Mouse (Mus musculus): ENCODE results near the gene Adcy2. TPM values are rescaled to one million over a fixed set of nuclear protein-coding genes. Genes with fewer than 3 reads are reported as not detected.

Adcy2 gene
- total RNA-seq, 2 experiments from 2014 or later: 0.77 TPM; not detected in 1

- ATAC-seq (replicated peaks; ENCODE audit: low FRiP score, poor library complexity, severe bottlenecking): no peak
Measured at GRCm38 (mm10) chr13:68749370-68749769, 250.0 kb downstream of the Adcy2 start.

GRCm38 (mm10) chr13:68745426-68745825 is 253.9 kb downstream of the Adcy2 start:
- no peak for ATAC-seq (replicated peaks; ENCODE audit: low FRiP score, poor library complexity, severe bottlenecking)

GRCm38 (mm10) chr13:68712661-68713060 is 286.7 kb downstream of the Adcy2 start:
- no peak for ATAC-seq (replicated peaks; ENCODE audit: low FRiP score, poor library complexity, severe bottlenecking)

DNA sequence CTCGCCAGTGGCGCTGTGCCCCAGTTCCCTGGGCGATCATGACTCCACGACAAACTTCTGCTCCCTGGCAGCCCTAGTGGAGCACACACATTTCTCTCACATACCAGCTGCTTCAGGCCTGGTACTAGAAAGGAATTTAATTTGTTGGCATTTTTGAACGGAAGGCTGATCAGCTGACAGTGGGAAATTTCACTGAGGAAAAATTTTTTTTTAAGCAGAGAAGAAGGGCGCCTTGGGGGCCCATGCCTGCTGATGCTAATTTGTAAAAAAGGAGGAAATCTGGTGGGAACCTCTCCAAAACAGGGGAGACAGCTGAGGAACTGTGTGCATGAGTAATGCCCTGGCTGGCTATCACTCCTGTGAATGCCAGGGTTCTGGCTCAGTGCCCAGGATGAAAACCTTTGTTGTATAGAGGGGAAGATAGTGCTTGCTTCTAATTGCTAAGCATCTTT is 292.0 kb downstream of the Adcy2 start:
- ATAC-seq (replicated peaks; ENCODE audit: low FRiP score, poor library complexity, severe bottlenecking): no peak

DNA sequence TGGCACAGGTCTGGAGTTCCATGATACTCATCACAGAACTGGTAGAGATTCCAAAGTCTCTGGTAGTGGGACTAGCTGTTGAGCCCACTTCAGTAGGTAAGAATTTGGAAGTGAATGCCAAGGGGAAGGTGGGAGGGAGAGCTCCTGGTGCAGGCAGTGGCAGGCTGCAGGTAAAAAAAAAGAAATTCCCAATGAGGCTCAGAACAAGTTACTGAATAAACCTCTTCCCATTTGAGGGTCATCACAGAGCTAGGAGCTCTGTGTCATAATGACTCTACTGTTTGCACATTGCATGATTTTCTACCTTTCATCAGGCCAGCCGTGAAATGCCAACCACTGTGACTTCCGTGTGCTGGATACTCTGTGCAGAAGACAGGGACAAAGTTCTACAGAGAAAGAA is 314.4 kb downstream of the Adcy2 start:
- no peak for ATAC-seq (replicated peaks; ENCODE audit: low FRiP score, poor library complexity, severe bottlenecking)

DNA sequence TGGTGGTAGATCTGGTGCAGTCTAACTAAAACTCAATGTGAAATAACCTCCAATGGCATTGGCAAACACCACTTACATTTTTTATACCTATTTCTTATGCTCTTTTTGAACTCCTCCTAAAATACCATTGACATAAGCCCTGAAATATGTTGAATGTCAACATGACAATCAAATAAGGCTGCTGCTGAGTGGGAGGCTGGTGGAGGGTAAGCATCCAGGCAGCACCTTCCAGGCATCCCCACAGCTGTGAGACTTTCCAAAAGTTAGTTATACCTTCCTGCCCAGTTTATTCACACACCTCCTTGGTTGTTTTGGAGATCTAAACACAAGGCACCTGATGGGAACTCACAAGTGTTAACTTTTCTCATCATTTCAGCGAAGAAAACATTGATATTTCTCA is 318.9 kb downstream of the Adcy2 start:
- no peak for ATAC-seq (replicated peaks; ENCODE audit: low FRiP score, poor library complexity, severe bottlenecking)

DNA sequence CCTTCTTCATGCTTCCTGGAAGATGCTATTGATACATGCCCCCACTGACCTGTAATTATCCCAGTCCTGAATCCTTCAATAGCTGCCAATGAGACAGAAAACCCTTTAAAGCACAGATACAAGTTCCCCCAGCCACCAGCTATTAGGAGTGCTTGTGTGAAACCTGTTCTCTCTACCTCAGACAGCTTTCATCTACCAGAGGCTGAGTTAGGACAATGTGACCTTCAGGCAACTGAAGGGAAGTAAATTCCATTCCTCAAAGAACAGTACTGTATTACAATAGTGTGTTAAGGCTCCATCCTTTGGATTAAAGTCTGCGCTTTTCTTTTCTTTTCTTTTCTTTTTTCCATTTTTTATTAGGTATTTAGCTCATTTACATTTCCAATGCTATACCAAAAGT is 356.6 kb downstream of the Adcy2 start:
- ATAC-seq (replicated peaks; ENCODE audit: low FRiP score, poor library complexity, severe bottlenecking): no peak

DNA sequence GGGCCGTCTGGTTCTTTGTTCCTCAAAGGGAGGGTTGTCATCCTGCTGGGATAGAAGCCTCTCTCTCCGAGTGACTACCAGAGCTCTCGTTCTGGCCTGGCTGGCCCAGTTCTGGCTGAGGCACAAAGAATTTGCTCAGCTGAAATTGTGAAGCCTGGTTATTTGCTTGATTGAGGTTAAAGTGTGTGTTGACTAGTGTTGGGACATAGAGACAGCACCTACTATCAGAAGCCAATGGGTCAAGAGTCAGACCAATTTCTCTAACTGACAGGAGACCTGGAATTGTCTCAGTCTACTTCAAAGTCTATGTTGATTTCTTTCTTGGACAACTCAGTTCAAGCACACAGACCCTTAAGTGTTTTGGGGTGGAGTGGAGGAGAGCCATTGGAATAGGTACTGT is 372.3 kb downstream of the Adcy2 start:
- no peak for ATAC-seq (replicated peaks; ENCODE audit: low FRiP score, poor library complexity, severe bottlenecking)

DNA sequence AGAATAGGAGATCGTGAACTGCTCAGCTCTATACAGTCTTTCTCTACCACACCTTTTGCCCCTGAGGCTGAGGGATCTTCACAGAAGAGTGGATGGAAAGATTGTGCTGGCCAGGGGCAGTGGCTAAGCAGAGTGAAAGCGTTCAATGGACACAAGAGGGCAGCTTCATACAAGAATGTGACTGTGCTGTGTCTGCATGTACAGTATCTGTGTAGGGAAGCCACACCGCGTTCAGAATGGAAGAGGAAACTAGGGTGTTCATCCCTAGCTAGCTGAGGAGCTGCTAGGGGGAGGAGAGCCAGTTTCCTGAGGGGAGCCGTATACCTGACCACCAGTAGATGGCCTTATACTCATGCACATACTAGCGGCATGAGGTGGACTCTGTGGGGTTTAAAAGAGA is 376.5 kb downstream of the Adcy2 start:
- ATAC-seq (replicated peaks; ENCODE audit: low FRiP score, poor library complexity, severe bottlenecking): no peak

GRCm38 (mm10) chr13:68607652-68608405 is 391.5 kb downstream of the Adcy2 start:
- ATAC-seq (replicated peaks; ENCODE audit: low FRiP score, poor library complexity, severe bottlenecking): no peak

DNA sequence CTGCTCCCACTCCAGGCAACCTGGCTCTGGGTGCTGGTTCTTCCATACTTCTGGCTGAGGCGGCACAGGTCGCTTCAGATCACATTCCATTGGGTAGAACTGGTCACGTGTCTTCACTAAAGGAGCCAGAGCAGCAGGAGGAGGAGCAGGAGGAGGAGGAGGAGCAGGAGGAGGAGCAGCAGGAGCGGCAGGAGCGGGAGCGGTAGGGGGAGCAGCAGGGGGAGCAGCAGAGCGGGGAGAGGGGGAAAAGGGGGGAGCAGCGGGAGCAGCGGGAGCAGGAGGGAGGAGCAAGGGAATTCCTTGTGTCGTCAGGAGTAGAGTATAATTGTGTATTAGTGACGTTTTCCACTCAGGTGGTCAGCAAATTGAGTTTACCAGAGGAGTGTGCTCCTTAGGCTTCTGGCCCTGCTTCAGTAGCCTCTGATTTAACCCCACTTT is 393.6 kb downstream of the Adcy2 start:
- no peak for ATAC-seq (replicated peaks; ENCODE audit: low FRiP score, poor library complexity, severe bottlenecking)

DNA sequence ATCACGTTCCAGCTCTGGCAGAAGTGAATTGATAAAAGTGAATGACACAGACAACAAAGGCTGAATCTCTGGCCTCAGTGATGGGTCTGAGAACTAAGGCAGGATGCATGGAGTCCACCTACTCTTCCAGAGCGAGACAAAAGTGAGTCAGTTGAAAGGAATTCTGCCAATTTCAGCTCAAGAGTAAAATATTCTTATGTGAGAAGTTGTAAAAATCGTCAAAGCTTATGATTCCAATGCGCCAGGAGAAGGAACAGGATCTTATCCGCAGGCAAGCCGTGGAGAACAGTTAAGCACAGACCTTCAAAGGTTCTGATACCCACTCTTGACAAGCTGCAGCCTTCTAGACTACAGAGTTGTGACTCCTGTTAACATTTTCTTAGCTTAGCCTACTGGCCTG is 396.3 kb downstream of the Adcy2 start:
- no peak for ATAC-seq (replicated peaks; ENCODE audit: low FRiP score, poor library complexity, severe bottlenecking)

DNA sequence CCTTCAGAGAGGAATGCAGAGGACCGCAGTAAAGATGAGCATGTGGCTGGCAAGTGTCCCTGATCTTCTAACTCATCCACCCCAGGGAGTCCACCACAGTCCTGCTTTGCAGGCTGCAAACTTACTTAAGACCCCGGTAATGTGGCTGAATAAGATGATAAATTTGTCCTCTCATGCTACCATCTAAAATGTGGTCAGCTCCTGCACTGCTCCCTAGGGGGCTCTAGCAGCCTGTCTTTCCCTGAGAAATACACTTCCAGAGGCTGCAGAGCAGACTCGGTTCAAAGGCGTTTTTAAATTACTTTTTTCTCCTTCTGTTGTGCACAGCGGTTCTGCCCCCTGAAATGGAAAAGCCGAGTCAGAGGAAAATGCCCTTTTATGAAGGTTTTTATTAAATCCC is 398.2 kb downstream of the Adcy2 start:
- no peak for ATAC-seq (replicated peaks; ENCODE audit: low FRiP score, poor library complexity, severe bottlenecking)

DNA sequence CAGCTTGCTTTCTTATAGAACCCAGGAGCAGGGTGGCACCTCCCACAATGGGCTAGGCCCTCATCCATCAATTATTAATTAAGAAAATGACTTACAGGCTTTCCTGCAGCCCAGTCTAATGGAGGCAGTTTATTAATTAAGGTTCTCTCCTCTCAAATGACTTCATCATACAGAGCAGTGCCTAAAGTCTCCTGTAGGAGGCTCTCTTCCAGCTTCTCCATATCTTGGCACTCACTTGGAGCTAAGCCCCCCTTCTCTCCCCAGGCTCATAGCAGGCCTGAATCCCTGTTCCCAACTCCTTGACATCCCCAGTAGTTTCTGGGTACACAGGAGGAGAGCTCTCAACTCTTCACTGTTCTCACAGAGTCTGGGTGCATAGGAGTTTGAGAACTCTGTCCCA is 400.4 kb downstream of the Adcy2 start:
- ATAC-seq (replicated peaks; ENCODE audit: low FRiP score, poor library complexity, severe bottlenecking): no peak

DNA sequence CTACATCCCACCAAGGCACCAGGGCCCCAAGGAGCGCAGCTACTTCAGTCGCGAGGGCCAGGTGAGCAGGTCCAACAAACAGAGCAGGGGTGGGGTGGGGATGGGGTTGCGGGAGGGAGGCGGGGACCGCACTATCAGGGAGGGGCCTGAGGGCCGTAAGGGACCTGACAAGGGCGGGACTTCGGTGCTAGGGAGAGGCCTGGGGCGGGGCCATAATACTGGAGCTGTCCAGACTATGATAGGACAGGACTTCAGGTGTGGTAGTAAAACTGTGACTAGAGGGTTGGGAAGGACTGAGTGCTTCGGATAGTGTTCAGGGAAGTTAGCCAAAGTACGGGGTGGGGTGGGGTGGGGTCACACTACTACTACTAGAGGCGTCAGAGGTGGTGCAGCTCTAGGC is 401.7 kb downstream of the Adcy2 start:
- ATAC-seq (replicated peaks; ENCODE audit: low FRiP score, poor library complexity, severe bottlenecking): no peak

GRCm38 (mm10) chr13:68597199-68597598 is 402.1 kb downstream of the Adcy2 start, which contains the start of gene 1700001L19Rik:
1700001L19Rik (plus strand) TSS chr13:68597421.
- no peak for ATAC-seq (replicated peaks; ENCODE audit: low FRiP score, poor library complexity, severe bottlenecking)

- no peak for ATAC-seq (replicated peaks; ENCODE audit: low FRiP score, poor library complexity, severe bottlenecking)
Measured at GRCm38 (mm10) chr13:68593797-68594196, 405.5 kb downstream of the Adcy2 start.

GRCm38 (mm10) chr13:68588352-68588751 is 411.0 kb downstream of the Adcy2 start:
- ATAC-seq (replicated peaks; ENCODE audit: low FRiP score, poor library complexity, severe bottlenecking): no peak

DNA sequence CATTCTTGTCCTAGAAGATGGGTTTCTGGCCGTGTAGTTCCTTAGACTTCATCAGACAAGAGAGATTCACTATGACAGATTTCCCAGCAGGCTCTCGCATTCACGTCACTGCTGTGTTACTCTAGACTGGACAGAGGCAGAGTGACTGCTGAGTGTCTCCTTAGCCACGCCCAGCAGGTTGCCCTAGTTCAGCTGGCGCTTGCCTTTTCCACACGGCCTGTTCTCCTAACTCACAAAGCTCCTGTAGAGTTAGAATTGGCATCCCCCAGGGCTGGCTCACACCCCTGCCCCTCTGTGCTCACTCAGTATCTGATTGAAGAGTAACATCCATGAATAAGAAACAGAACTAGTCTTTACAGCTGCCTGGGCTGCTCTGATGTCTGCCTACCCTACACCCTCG is 413.9 kb downstream of the Adcy2 start:
- no peak for ATAC-seq (replicated peaks; ENCODE audit: low FRiP score, poor library complexity, severe bottlenecking)

- ATAC-seq (replicated peaks; ENCODE audit: low FRiP score, poor library complexity, severe bottlenecking): no peak
Measured at GRCm38 (mm10) chr13:68583961-68584360, 415.4 kb downstream of the Adcy2 start.

- no peak for ATAC-seq (replicated peaks; ENCODE audit: low FRiP score, poor library complexity, severe bottlenecking)
Measured at GRCm38 (mm10) chr13:68582517-68582780, 416.9 kb downstream of the Adcy2 start.
